Mouse (Mus musculus): ENCODE measurements around the gene Mn1. TPM values are rescaled to one million over a fixed set of nuclear protein-coding genes. Genes with fewer than 3 reads are reported as not detected.
A peak's percentile ranks its signal among the peaks of the same experiment; 100 is the strongest.

Gene Mn1
- polyA plus RNA-seq, 1 experiment from 2014 or later = 2.8 TPM

- no peak for TF ChIP-seq CTCF (IDR thresholded peaks at IDR 0.05; ENCODE audit: low read depth)
- WGBS = 92% methylated on average over 6 of the region's 6 CpGs
- H3K9me3 ChIP-seq (ENCODE audit: control insufficient read depth) = no peaks in the 10 kb centered on the region
- no peak overlapping the region for H3K27ac ChIP-seq (ENCODE audit: low read depth, low read length)
- H3K4me3 ChIP-seq (ENCODE audit: low read depth, low read length) = no peak overlapping the region
- H3K9ac ChIP-seq (ENCODE audit: low read depth, low read length) = no peak overlapping the region
- H3K36me3 ChIP-seq (ENCODE audit: control insufficient read depth, insufficient read depth) = no peaks in the 10 kb centered on the region
- no peaks in the 10 kb centered on the region for H3K27me3 ChIP-seq (replicated peaks; ENCODE audit: control insufficient read depth, insufficient read depth, low read length)
- ATAC-seq = no peak
- H3K4me2 ChIP-seq (replicated peaks; ENCODE audit: low read depth) = no peak overlapping the region
- H3K4me1 ChIP-seq (replicated peaks; ENCODE audit: control insufficient read depth, insufficient read depth, low read length) = no peaks in the 10 kb centered on the region
Measured at GRCm38 (mm10) chr5:111454876-111455275, 37.7 kb downstream of the Mn1 start.

GRCm38 (mm10) chr5:111458675-111459074 lies 41.5 kb downstream of the Mn1 start:
- no peaks in the 10 kb centered on the region for H3K36me3 ChIP-seq (ENCODE audit: control insufficient read depth, insufficient read depth)
- no peaks in the 10 kb centered on the region for H3K4me1 ChIP-seq (replicated peaks; ENCODE audit: control insufficient read depth, insufficient read depth, low read length)
- 86% methylated on average over 6 of the region's 6 CpGs for WGBS
- no peak overlapping the region for H3K4me2 ChIP-seq (replicated peaks; ENCODE audit: low read depth)
- no peak for ATAC-seq
- H3K9me3 ChIP-seq (ENCODE audit: control insufficient read depth) = no peaks in the 10 kb centered on the region
- no peak overlapping the region for H3K9ac ChIP-seq (ENCODE audit: low read depth, low read length)
- no peak for TF ChIP-seq CTCF (IDR thresholded peaks at IDR 0.05; ENCODE audit: low read depth)
- no peaks in the 10 kb centered on the region for H3K27me3 ChIP-seq (replicated peaks; ENCODE audit: control insufficient read depth, insufficient read depth, low read length)
- no peak overlapping the region for H3K4me3 ChIP-seq (ENCODE audit: low read depth, low read length)
- H3K27ac ChIP-seq (ENCODE audit: low read depth, low read length) = no peak overlapping the region

GRCm38 (mm10) chr5:111465811-111466299 lies 48.7 kb downstream of the Mn1 start:
- 0 out of 2 replicates have a peak, but pooled peaks have one; percentile 32 for TF ChIP-seq CTCF (IDR thresholded peaks at IDR 0.05; ENCODE audit: low read depth)
- ATAC-seq = peak; percentile 80
- 38% methylated on average over 11 of the region's 11 CpGs for WGBS

GRCm38 (mm10) chr5:111466429-111466828 lies 49.3 kb downstream of the Mn1 start:
- 58% methylated on average over 9 of the region's 9 CpGs for WGBS
- no peaks in the 10 kb centered on the region for H3K36me3 ChIP-seq (ENCODE audit: control insufficient read depth, insufficient read depth)
- H3K9ac ChIP-seq (ENCODE audit: low read depth, low read length) = no peak overlapping the region
- H3K27ac ChIP-seq (ENCODE audit: low read depth, low read length) = no peak overlapping the region
- H3K27me3 ChIP-seq (replicated peaks; ENCODE audit: control insufficient read depth, insufficient read depth, low read length) = no peaks in the 10 kb centered on the region
- no peak overlapping the region for H3K4me2 ChIP-seq (replicated peaks; ENCODE audit: low read depth)
- peak; percentile 37; the same call in 1 of the 2 replicates for ATAC-seq
- no peaks in the 10 kb centered on the region for H3K9me3 ChIP-seq (ENCODE audit: control insufficient read depth)
- H3K4me3 ChIP-seq (ENCODE audit: low read depth, low read length) = no peak overlapping the region
- no peaks in the 10 kb centered on the region for H3K4me1 ChIP-seq (replicated peaks; ENCODE audit: control insufficient read depth, insufficient read depth, low read length)
- no peak for TF ChIP-seq CTCF (IDR thresholded peaks at IDR 0.05; ENCODE audit: low read depth)

More at GRCm38 (mm10) chr5:111465811-111466299, 48.7 kb downstream of the Mn1 start:
- Histone ChIP-seq H3K36me3 (ENCODE audit: control insufficient read depth, insufficient read depth) (no peaks in the 10 kb centered on the region), H3K27ac (ENCODE audit: low read depth, low read length) (peak overlapping the region; percentile 42), H3K4me2 (replicated peaks; ENCODE audit: low read depth) (no peak overlapping the region), H3K9me3 (ENCODE audit: control insufficient read depth) (no peaks in the 10 kb centered on the region), H3K4me1 (replicated peaks; ENCODE audit: control insufficient read depth, insufficient read depth, low read length) (no peaks in the 10 kb centered on the region), H3K4me3 (ENCODE audit: low read depth, low read length) (no peak overlapping the region), H3K9ac (ENCODE audit: low read depth, low read length) (no peak overlapping the region), H3K27me3 (replicated peaks; ENCODE audit: control insufficient read depth, insufficient read depth, low read length) (no peaks in the 10 kb centered on the region)

DNA sequence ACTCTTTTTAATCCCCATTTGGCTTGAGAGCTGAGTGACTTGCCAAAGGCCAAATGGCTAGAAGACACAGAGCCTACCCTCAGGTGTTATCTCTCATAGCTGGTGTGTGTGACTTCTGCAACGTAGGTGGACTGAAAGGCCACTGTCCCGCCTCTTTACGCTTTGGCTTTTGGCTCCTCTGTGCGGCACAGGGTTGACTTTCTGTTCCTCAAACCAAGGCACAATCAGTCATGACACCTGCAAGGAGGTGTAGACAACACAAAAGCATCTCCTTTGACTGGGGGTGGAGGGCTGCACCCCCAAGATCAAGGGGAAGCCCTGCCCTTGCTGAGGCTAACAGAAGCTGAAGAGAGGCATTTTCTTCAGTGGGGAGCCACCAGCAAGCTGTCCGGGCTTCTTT lies 50.5 kb downstream of the Mn1 start:
- Histone ChIP-seq H3K4me3 (ENCODE audit: low read depth, low read length) (no peak overlapping the region), H3K4me2 (replicated peaks; ENCODE audit: low read depth) (no peak overlapping the region), H3K9ac (ENCODE audit: low read depth, low read length) (no peak overlapping the region), H3K27me3 (replicated peaks; ENCODE audit: control insufficient read depth, insufficient read depth, low read length) (no peaks in the 10 kb centered on the region), H3K4me1 (replicated peaks; ENCODE audit: control insufficient read depth, insufficient read depth, low read length) (no peaks in the 10 kb centered on the region), H3K27ac (ENCODE audit: low read depth, low read length) (no peak overlapping the region), H3K36me3 (ENCODE audit: control insufficient read depth, insufficient read depth) (no peaks in the 10 kb centered on the region), H3K9me3 (ENCODE audit: control insufficient read depth) (no peaks in the 10 kb centered on the region)
- ATAC-seq = no peak
- no peak for TF ChIP-seq CTCF (IDR thresholded peaks at IDR 0.05; ENCODE audit: low read depth)
- WGBS = 61% methylated on average over 5 of the region's 5 CpGs

- ATAC-seq = no peak
- Histone ChIP-seq H3K4me2 (replicated peaks; ENCODE audit: low read depth) (no peak overlapping the region), H3K9me3 (ENCODE audit: control insufficient read depth) (no peaks in the 10 kb centered on the region), H3K27ac (ENCODE audit: low read depth, low read length) (no peak overlapping the region), H3K4me1 (replicated peaks; ENCODE audit: control insufficient read depth, insufficient read depth, low read length) (no peaks in the 10 kb centered on the region), H3K9ac (ENCODE audit: low read depth, low read length) (no peak overlapping the region), H3K36me3 (ENCODE audit: control insufficient read depth, insufficient read depth) (no peaks in the 10 kb centered on the region), H3K4me3 (ENCODE audit: low read depth, low read length) (no peak overlapping the region), H3K27me3 (replicated peaks; ENCODE audit: control insufficient read depth, insufficient read depth, low read length) (no peaks in the 10 kb centered on the region)
- 43% methylated on average over 7 of the region's 7 CpGs for WGBS
- no peak for TF ChIP-seq CTCF (IDR thresholded peaks at IDR 0.05; ENCODE audit: low read depth)
Measured at GRCm38 (mm10) chr5:111469195-111469882, 52.2 kb downstream of the Mn1 start.

All from intestine, postnatal 0 days (tissue).